Mouse (Mus musculus) megakaryocyte-erythroid progenitor cell, adult 5-6 weeks (primary cell): Measurements from ENCODE around the gene Olfr199. TPM values are rescaled to one million over a fixed set of nuclear protein-coding genes. Genes with fewer than 3 reads are reported as not detected.
"Not testable (repeated sequence)": the region's sequence is repeated elsewhere in the genome, so short reads cannot be mapped to it uniquely, and the experiment has no call there.

Experiments used
- ATAC-seq: replicated peaks from 2 replicates; pipeline ENCODE4 v1.8.0; 2016; ENCODE audit warnings: mild to moderate bottlenecking, inconsistent platforms; ENCODE audit not compliant: severe bottlenecking, poor library complexity, low FRiP score, low TSS enrichment
- total RNA-seq, 2 experiments: library from RNA; stranded (forward) in 1 of 2; stranded (reverse) in 1 of 2; fragments of 200-1000, 215-1000 nt in 1 of 2; fragments of >200 nt in 1 of 2; fragmentation: Nextera tagmentation in 1 of 2; gene quantifications; 2 replicates each; pipeline ENCODE4 v1.2.3; 2014 to 2017

Gene Olfr199
- total RNA-seq (2014; fragmentation: Nextera tagmentation) (not detected in 2 replicates), total RNA-seq (2017) (not detected in 2 replicates)

DNA sequence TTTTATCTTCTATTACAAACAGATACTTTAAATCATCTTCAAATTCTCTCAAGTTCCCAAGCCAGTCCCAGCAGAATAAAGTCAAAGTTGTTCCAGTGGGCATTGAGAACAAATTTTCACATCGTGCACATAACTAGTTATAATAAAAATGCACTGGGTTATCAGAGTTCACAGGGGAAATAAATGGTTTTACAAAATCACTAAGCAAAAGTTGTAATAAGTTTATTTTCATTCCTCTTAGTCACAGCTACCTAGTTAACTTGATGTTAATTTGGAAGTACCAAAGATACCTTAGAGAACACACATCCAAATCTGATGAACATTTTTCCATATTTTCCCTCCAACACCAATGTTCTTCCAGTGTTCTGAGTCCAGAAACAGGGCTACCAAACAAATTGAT, at the start of gene Olfr199:
Gene Olfr199, minus strand, starts transcription at position 101 of the 400 bp plus-strand sequence.
- not testable (repeated sequence) for ATAC-seq

DNA sequence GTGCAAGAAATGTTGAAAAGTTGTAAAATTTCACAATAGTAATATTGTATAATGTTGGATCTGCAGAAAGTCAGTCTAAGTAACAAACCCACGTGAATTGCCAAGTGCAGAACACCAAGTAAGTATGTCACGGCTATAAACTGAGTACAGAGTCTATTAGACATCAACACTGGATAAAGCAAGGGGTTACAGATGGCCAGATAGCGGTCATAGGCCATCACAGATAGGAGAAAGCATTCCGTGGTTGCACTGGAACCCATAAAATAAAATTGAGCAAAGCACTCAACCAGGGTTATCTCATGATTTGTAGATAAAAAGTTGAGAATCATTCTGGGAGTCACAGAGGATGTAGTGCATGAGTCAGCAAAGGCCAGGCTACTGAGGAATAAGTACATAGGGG, 49.5 kb upstream of the Olfr199 start:
- not testable (repeated sequence) for ATAC-seq

DNA sequence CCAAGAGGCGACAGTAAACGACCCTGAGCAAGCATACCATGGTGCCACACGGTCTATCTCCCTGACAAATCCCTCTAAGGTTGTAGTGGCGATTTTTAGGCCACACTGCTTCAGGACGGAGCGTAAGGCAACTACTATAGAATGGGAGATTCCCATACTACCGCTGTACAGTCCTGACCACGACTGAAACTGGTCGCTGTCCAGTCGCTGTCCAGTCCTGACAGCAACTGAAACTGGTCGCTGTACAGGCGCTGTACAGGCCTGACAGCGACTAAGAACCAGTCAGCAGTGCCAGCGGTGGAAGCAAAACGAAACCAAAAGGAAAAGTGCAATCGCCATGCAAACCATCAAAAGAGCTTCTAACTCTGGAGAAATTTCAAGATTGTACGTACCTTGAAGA, 30.1 kb upstream of the Olfr199 start:
- ATAC-seq: no peak

DNA sequence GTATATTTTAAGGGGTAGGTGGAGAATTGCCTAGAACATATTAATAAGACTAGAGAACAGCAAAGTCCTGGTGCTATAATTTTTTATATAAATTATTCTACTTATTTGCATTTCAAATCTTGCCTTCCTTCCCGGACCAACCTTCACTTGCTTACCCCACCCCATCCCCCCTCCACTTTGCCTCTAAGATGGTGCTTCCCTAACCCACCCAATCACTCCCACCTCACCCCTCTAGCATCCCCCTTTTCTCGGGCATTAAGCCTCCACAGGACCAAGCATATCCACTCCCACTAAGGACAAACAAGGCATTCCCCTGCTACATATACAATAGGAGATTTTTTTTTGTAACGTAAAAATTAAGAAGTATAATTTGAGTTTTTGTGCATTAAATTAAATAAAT, 1.7 kb downstream of the Olfr199 start:
- not testable (repeated sequence) for ATAC-seq

DNA sequence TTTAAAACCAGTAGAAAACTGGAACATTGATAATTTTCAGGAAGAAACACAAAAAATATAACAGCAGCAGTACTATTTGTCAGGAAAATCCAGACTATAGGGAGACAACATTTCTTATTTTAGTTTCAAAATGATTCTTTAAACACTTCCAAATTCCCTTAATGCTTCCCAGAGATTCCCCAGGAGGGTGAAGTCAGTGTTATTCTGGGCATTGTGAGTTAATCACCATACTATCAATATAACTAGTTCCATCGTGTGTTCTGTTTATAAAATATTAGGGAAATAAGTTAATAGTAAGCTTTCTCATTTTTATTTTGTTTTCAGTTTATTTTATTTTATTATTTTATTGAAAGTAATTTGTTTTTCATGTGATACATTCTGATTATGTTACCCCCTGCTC, 16.1 kb downstream of the Olfr199 start, which contains the start of gene Olfr198:
Gene Olfr198, minus strand, starts transcription at position 101 of the 400 bp plus-strand sequence.
- not testable (repeated sequence) for ATAC-seq

DNA sequence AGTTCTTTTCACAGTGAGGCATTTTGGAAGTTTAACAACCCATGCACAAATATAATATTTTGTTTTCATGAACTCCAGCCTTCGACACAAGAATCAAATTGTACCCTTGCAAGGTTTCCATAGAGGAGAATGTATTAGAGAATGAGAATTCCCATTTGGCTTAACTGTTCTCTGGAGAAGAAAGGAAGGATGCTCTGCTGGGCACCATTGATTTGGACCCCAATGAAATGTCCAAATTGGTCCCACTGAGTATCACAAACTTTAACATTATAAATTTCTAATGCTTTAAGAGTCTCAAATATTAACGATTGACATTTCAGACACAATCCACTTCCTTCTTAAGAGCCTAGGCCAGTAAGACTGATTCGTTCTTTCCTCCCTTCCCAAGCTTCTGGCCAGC, 49.2 kb downstream of the Olfr199 start, which contains the start of gene Olfr196:
Gene Olfr196, minus strand, starts transcription at position 101 of the 400 bp plus-strand sequence.
- no peak for ATAC-seq

Other genes starting within 250 kb of the Olfr199 start
- not detected in 2 replicates for gene Olfr183, start 224.4 kb downstream of the Olfr199 start, total RNA-seq (2014; fragmentation: Nextera tagmentation)
- gene Olfr183, start 224.4 kb downstream of the Olfr199 start, total RNA-seq (2017): not detected in 2 replicates
- gene Olfr186, start 189.5 kb downstream of the Olfr199 start, total RNA-seq (2014; fragmentation: Nextera tagmentation): not detected in 2 replicates
- not detected in 2 replicates for gene Olfr186, start 189.5 kb downstream of the Olfr199 start, total RNA-seq (2017)
- not detected in 2 replicates for gene Olfr187, start 180.0 kb downstream of the Olfr199 start, total RNA-seq (2014; fragmentation: Nextera tagmentation)
- not detected in 2 replicates for gene Olfr187, start 180.0 kb downstream of the Olfr199 start, total RNA-seq (2017)
- not detected in 2 replicates for gene Olfr190, start 141.8 kb downstream of the Olfr199 start, total RNA-seq (2014; fragmentation: Nextera tagmentation)
- not detected in 2 replicates for gene Olfr190, start 141.8 kb downstream of the Olfr199 start, total RNA-seq (2017)
- gene Olfr191, start 129.9 kb downstream of the Olfr199 start, total RNA-seq (2014; fragmentation: Nextera tagmentation): not detected in 2 replicates
- gene Olfr191, start 129.9 kb downstream of the Olfr199 start, total RNA-seq (2017): not detected in 2 replicates
- gene Olfr193, start 107.9 kb downstream of the Olfr199 start, total RNA-seq (2014; fragmentation: Nextera tagmentation): not detected in 2 replicates
- not detected in 2 replicates for gene Olfr193, start 107.9 kb downstream of the Olfr199 start, total RNA-seq (2017)
- gene Olfr194, start 98.7 kb downstream of the Olfr199 start, total RNA-seq (2014; fragmentation: Nextera tagmentation): not detected in 2 replicates
- gene Olfr194, start 98.7 kb downstream of the Olfr199 start, total RNA-seq (2017): not detected in 2 replicates
- gene Olfr195, start 72.7 kb downstream of the Olfr199 start, total RNA-seq (2014; fragmentation: Nextera tagmentation): not detected in 2 replicates
- not detected in 2 replicates for gene Olfr195, start 72.7 kb downstream of the Olfr199 start, total RNA-seq (2017)
- not detected in 2 replicates for gene Olfr196, start 49.3 kb downstream of the Olfr199 start, total RNA-seq (2014; fragmentation: Nextera tagmentation)
- gene Olfr196, start 49.3 kb downstream of the Olfr199 start, total RNA-seq (2017): not detected in 2 replicates
- not detected in 2 replicates for gene Olfr198, start 16.2 kb downstream of the Olfr199 start, total RNA-seq (2014; fragmentation: Nextera tagmentation)
- not detected in 2 replicates for gene Olfr198, start 16.2 kb downstream of the Olfr199 start, total RNA-seq (2017)
- not detected in 2 replicates for gene Olfr201, start 52.9 kb upstream of the Olfr199 start, total RNA-seq (2014; fragmentation: Nextera tagmentation)
- not detected in 2 replicates for gene Olfr201, start 52.9 kb upstream of the Olfr199 start, total RNA-seq (2017)
- not detected in 2 replicates for gene Olfr202, start 67.0 kb upstream of the Olfr199 start, total RNA-seq (2014; fragmentation: Nextera tagmentation)
- not detected in 2 replicates for gene Olfr202, start 67.0 kb upstream of the Olfr199 start, total RNA-seq (2017)
- not detected in 2 replicates for gene Olfr203, start 79.1 kb upstream of the Olfr199 start, total RNA-seq (2014; fragmentation: Nextera tagmentation)
- gene Olfr203, start 79.1 kb upstream of the Olfr199 start, total RNA-seq (2017): not detected in 2 replicates
- gene Olfr204, start 98.5 kb upstream of the Olfr199 start, total RNA-seq (2014; fragmentation: Nextera tagmentation): not detected in 2 replicates
- not detected in 2 replicates for gene Olfr204, start 98.5 kb upstream of the Olfr199 start, total RNA-seq (2017)
- gene Olfr205, start 111.4 kb upstream of the Olfr199 start, total RNA-seq (2014; fragmentation: Nextera tagmentation): not detected in 2 replicates
- not detected in 2 replicates for gene Olfr205, start 111.4 kb upstream of the Olfr199 start, total RNA-seq (2017)
- not detected in 2 replicates for gene Olfr206, start 129.5 kb upstream of the Olfr199 start, total RNA-seq (2014; fragmentation: Nextera tagmentation)
- not detected in 2 replicates for gene Olfr206, start 129.5 kb upstream of the Olfr199 start, total RNA-seq (2017)
- gene Olfr209, start 144.2 kb upstream of the Olfr199 start, total RNA-seq (2014; fragmentation: Nextera tagmentation): not detected in 2 replicates
- gene Olfr209, start 144.2 kb upstream of the Olfr199 start, total RNA-seq (2017): not detected in 2 replicates
- gene Gabrr3, start 187.6 kb upstream of the Olfr199 start, total RNA-seq (2014; fragmentation: Nextera tagmentation): not detected in 2 replicates
- gene Gabrr3, start 187.6 kb upstream of the Olfr199 start, total RNA-seq (2017): not detected in 2 replicates